Mouse (Mus musculus): ENCODE measurements around the gene Inpp5k. TPM values are rescaled to one million over a fixed set of nuclear protein-coding genes. Genes with fewer than 3 reads are reported as not detected.
"Not testable (repeated sequence)": the region's sequence is repeated elsewhere in the genome, so short reads cannot be mapped to it uniquely, and the experiment has no call there.

Gene Inpp5k
- polyA plus RNA-seq, 1 experiment from 2014 or later = 25.4 TPM

- H3K9ac ChIP-seq = no peak overlapping the region
- no peak overlapping the region for H3K4me2 ChIP-seq
- peaks cover 83% of the 10 kb centered on the region for H3K36me3 ChIP-seq (replicated peaks)
- ATAC-seq (ENCODE audit: low FRiP score) = no peak
- no peaks in the 10 kb centered on the region for H3K4me1 ChIP-seq
- H3K27ac ChIP-seq = no peak overlapping the region
- no peaks in the 10 kb centered on the region for H3K9me3 ChIP-seq
- H3K27me3 ChIP-seq = no peaks in the 10 kb centered on the region
- H3K4me3 ChIP-seq (replicated peaks) = no peak overlapping the region
- 92% methylated on average over 3 of the region's 3 CpGs for WGBS
Measured at GRCm38 (mm10) chr11:75596726-75597255, 34.0 kb upstream of the Inpp5k start.

- Histone ChIP-seq H3K4me2 (no peak overlapping the region), H3K27me3 (no peaks in the 10 kb centered on the region), H3K9me3 (no peaks in the 10 kb centered on the region), H3K36me3 (replicated peaks) (peaks cover 85% of the 10 kb centered on the region), H3K9ac (no peak overlapping the region), H3K27ac (0 out of 2 replicates have a peak overlapping the region, but pooled peaks have one; percentile 19), H3K4me1 (no peaks in the 10 kb centered on the region), H3K4me3 (replicated peaks) (no peak overlapping the region)
- WGBS = 91% methylated on average over 6 of the region's 6 CpGs
- ATAC-seq (ENCODE audit: low FRiP score) = no peak
Measured at GRCm38 (mm10) chr11:75598004-75598403, 32.8 kb upstream of the Inpp5k start.

- not testable (repeated sequence) for H3K9ac ChIP-seq; H3K9me3 ChIP-seq; H3K4me1 ChIP-seq; H3K4me2 ChIP-seq; ATAC-seq (ENCODE audit: low FRiP score); H3K27ac ChIP-seq; H3K4me3 ChIP-seq (replicated peaks); H3K27me3 ChIP-seq
- 92% methylated on average over 17 of the region's 17 CpGs for WGBS
- H3K36me3 ChIP-seq (replicated peaks) = peaks cover 83% of the 10 kb centered on the region
Measured at GRCm38 (mm10) chr11:75599802-75600201, 31.0 kb upstream of the Inpp5k start.

- H3K36me3 ChIP-seq (replicated peaks) = peaks cover 84% of the 10 kb centered on the region
- WGBS = 93% methylated on average over 5 of the region's 5 CpGs
Measured at GRCm38 (mm10) chr11:75604826-75605225, 26.0 kb upstream of the Inpp5k start.

GRCm38 (mm10) chr11:75605318-75605717 lies 25.5 kb upstream of the Inpp5k start:
- Histone ChIP-seq H3K4me3 (replicated peaks) (no peak overlapping the region), H3K9ac (no peak overlapping the region), H3K36me3 (replicated peaks) (peaks cover 84% of the 10 kb centered on the region), H3K27me3 (no peaks in the 10 kb centered on the region), H3K4me2 (no peak overlapping the region), H3K27ac (no peak overlapping the region), H3K9me3 (no peaks in the 10 kb centered on the region), H3K4me1 (no peaks in the 10 kb centered on the region)
- ATAC-seq (ENCODE audit: low FRiP score) = no peak
- 74% methylated on average over 1 of the region's 1 CpGs for WGBS

More at GRCm38 (mm10) chr11:75604826-75605225, 26.0 kb upstream of the Inpp5k start:
- Histone ChIP-seq H3K4me1 (no peaks in the 10 kb centered on the region), H3K4me2 (no peak overlapping the region), H3K9ac (no peak overlapping the region), H3K27ac (no peak overlapping the region), H3K4me3 (replicated peaks) (no peak overlapping the region), H3K9me3 (no peaks in the 10 kb centered on the region), H3K27me3 (no peaks in the 10 kb centered on the region)
- ATAC-seq (ENCODE audit: low FRiP score) = no peak

- ATAC-seq (ENCODE audit: low FRiP score) = no peak
- Histone ChIP-seq H3K27me3 (no peaks in the 10 kb centered on the region), H3K36me3 (replicated peaks) (peaks cover 73% of the 10 kb centered on the region), H3K27ac (no peak overlapping the region), H3K4me1 (no peaks in the 10 kb centered on the region), H3K9ac (no peak overlapping the region), H3K4me3 (replicated peaks) (no peak overlapping the region), H3K4me2 (no peak overlapping the region), H3K9me3 (no peaks in the 10 kb centered on the region)
- WGBS = 95% methylated on average over 5 of the region's 5 CpGs
Measured at GRCm38 (mm10) chr11:75608776-75609175, 22.0 kb upstream of the Inpp5k start.

- WGBS = 88% methylated on average over 2 of the region's 2 CpGs
- no peak for ATAC-seq (ENCODE audit: low FRiP score)
- peaks cover 77% of the 10 kb centered on the region for H3K36me3 ChIP-seq (replicated peaks)
Measured at GRCm38 (mm10) chr11:75610021-75610420, 20.8 kb upstream of the Inpp5k start.

GRCm38 (mm10) chr11:75614769-75615168 lies 16.0 kb upstream of the Inpp5k start:
- H3K4me2 ChIP-seq = no peak overlapping the region
- H3K27me3 ChIP-seq = no peaks in the 10 kb centered on the region
- peaks cover 63% of the 10 kb centered on the region for H3K36me3 ChIP-seq (replicated peaks)
- no peaks in the 10 kb centered on the region for H3K4me1 ChIP-seq
- no peak for ATAC-seq (ENCODE audit: low FRiP score)
- no peak overlapping the region for H3K27ac ChIP-seq
- WGBS = 97% methylated on average over 1 of the region's 1 CpGs
- H3K9me3 ChIP-seq = no peaks in the 10 kb centered on the region
- H3K4me3 ChIP-seq (replicated peaks) = no peak overlapping the region
- H3K9ac ChIP-seq = no peak overlapping the region

More at GRCm38 (mm10) chr11:75610021-75610420, 20.8 kb upstream of the Inpp5k start:
- H3K4me1 ChIP-seq = no peaks in the 10 kb centered on the region
- no peak overlapping the region for H3K4me2 ChIP-seq
- H3K27ac ChIP-seq = no peak overlapping the region
- H3K4me3 ChIP-seq (replicated peaks) = no peak overlapping the region
- H3K9ac ChIP-seq = no peak overlapping the region
- no peaks in the 10 kb centered on the region for H3K27me3 ChIP-seq
- H3K9me3 ChIP-seq = no peaks in the 10 kb centered on the region

GRCm38 (mm10) chr11:75615556-75615955 lies 15.2 kb upstream of the Inpp5k start:
- Histone ChIP-seq H3K4me2 (no peak overlapping the region), H3K4me1 (no peaks in the 10 kb centered on the region), H3K27me3 (no peaks in the 10 kb centered on the region), H3K4me3 (replicated peaks) (no peak overlapping the region), H3K36me3 (replicated peaks) (peaks cover 63% of the 10 kb centered on the region), H3K9ac (no peak overlapping the region), H3K27ac (no peak overlapping the region), H3K9me3 (no peaks in the 10 kb centered on the region)
- WGBS = 90% methylated on average over 2 of the region's 2 CpGs
- ATAC-seq (ENCODE audit: low FRiP score) = no peak

- Histone ChIP-seq H3K9me3 (no peaks in the 10 kb centered on the region), H3K36me3 (replicated peaks) (peaks cover 60% of the 10 kb centered on the region), H3K27ac (no peak overlapping the region), H3K4me1 (no peaks in the 10 kb centered on the region), H3K4me3 (replicated peaks) (no peak overlapping the region), H3K9ac (no peak overlapping the region), H3K27me3 (no peaks in the 10 kb centered on the region), H3K4me2 (no peak overlapping the region)
- ATAC-seq (ENCODE audit: low FRiP score) = no peak
- WGBS = 82% methylated on average over 5 of the region's 5 CpGs
Measured at GRCm38 (mm10) chr11:75619133-75619532, 11.7 kb upstream of the Inpp5k start.

GRCm38 (mm10) chr11:75620136-75620780 lies 10.5 kb upstream of the Inpp5k start:
- no peak overlapping the region for H3K4me3 ChIP-seq (replicated peaks)
- H3K36me3 ChIP-seq (replicated peaks) = peaks cover 58% of the 10 kb centered on the region
- no peak overlapping the region for H3K27ac ChIP-seq
- no peak overlapping the region for H3K4me2 ChIP-seq
- H3K4me1 ChIP-seq = no peaks in the 10 kb centered on the region
- H3K9me3 ChIP-seq = no peaks in the 10 kb centered on the region
- ATAC-seq (ENCODE audit: low FRiP score) = no peak
- 93% methylated on average over 12 of the region's 12 CpGs for WGBS
- no peak overlapping the region for H3K9ac ChIP-seq
- no peaks in the 10 kb centered on the region for H3K27me3 ChIP-seq

- Histone ChIP-seq H3K36me3 (replicated peaks) (peaks cover 63% of the 10 kb centered on the region), H3K4me1 (no peaks in the 10 kb centered on the region), H3K4me3 (replicated peaks) (no peak overlapping the region), H3K9ac (no peak overlapping the region), H3K9me3 (no peaks in the 10 kb centered on the region), H3K27me3 (no peaks in the 10 kb centered on the region), H3K4me2 (no peak overlapping the region), H3K27ac (no peak overlapping the region)
- 90% methylated on average over 2 of the region's 2 CpGs for WGBS
- no peak for ATAC-seq (ENCODE audit: low FRiP score)
Measured at GRCm38 (mm10) chr11:75621426-75621825, 9.4 kb upstream of the Inpp5k start.
